Mouse (Mus musculus) G1E (cell line): ENCODE results near the gene Polh. TPM values are rescaled to one million over a fixed set of nuclear protein-coding genes. Genes with fewer than 3 reads are reported as not detected.

ENCODE experiments used
- ATAC-seq: 2 replicates; pipeline ENCODE4 v1.8.0; 2016; ENCODE audit warnings: mild to moderate bottlenecking; ENCODE audit not compliant: insufficient number of reproducible peaks, poor library complexity, low FRiP score, severe bottlenecking; ENCODE audit errors: extremely low read depth
- DNase-seq: peaks from one replicate; pipeline ENCODE4 v3.0.0; 2012; ENCODE audit warnings: low spot score
- H3K27me3 ChIP-seq: 2 replicates; pipeline ENCODE4 v1.6.1; 2012; ENCODE audit warnings: mild to moderate bottlenecking, low read length, inconsistent platforms; ENCODE audit not compliant: insufficient read depth
- H3K36me3 ChIP-seq: replicated peaks from 2 replicates; pipeline ENCODE3; 2012; ENCODE audit warnings: mild to moderate bottlenecking, inconsistent platforms
- H3K4me1 ChIP-seq: 2 replicates; pipeline ENCODE4 v1.6.1; 2012; ENCODE audit warnings: low read depth, low read length, inconsistent platforms, mixed read lengths; ENCODE audit not compliant: insufficient read depth
- H3K4me3 ChIP-seq: 2 replicates; pipeline ENCODE4 v1.5.1; 2012; ENCODE audit warnings: low read depth, mild to moderate bottlenecking, inconsistent platforms, low read length, moderate library complexity, mixed read lengths
- H3K9me3 ChIP-seq: replicated peaks from 2 replicates; pipeline ENCODE4 v1.6.1; 2012; ENCODE audit warnings: inconsistent platforms
- CTCF ChIP-seq: IDR thresholded peaks from 2 replicates; pipeline ENCODE4 v1.5.1; 2012; ENCODE audit warnings: low read depth, low read length, inconsistent platforms, mixed read lengths
- GATA1 ChIP-seq: IDR thresholded peaks from 2 replicates; pipeline ENCODE4 v1.6.1; 2012; ENCODE audit warnings: borderline replicate concordance, low read length, inconsistent platforms, mixed read lengths
- GATA2 ChIP-seq: IDR thresholded peaks from 2 replicates; pipeline ENCODE4 v1.6.1; 2012; ENCODE audit warnings: low read depth, low read length, inconsistent platforms, borderline replicate concordance
- POLR2AphosphoS5 ChIP-seq: IDR thresholded peaks from 2 replicates; pipeline ENCODE4 v1.6.1; 2012; ENCODE audit warnings: low read depth, low read length, inconsistent platforms; ENCODE audit not compliant: insufficient replicate concordance
- TAL1 ChIP-seq: conservative IDR thresholded peaks from 2 replicates; pipeline ENCODE4 v1.6.1; 2012; ENCODE audit warnings: low read depth, low read length, inconsistent platforms, mixed read lengths
- polyA plus RNA-seq: library from polyadenylated mRNA; stranded (reverse); fragments of >175 nt; gene quantifications from 2 replicates; pipeline ENCODE4 v1.2.3, GENCODE M21; 2012
- total RNA-seq, 2 experiments: library from RNA; stranded (forward) in 1 of 2; stranded (reverse) in 1 of 2; fragments of 200-1000 nt in 1 of 2; fragments of >200 nt in 1 of 2; fragmentation: Nextera tagmentation in 1 of 2; gene quantifications; 2 replicates each; pipeline ENCODE4 v1.2.3; 2014 to 2017

Polh gene
- total and polyA plus RNA-seq, 3 experiments = 2.8 to 34.6 (median 25.7) TPM

- no peak for ATAC-seq
- no peak for DNase-seq
- no peak for TF ChIP-seq GATA1
- TF ChIP-seq GATA2 = no peak
- TF ChIP-seq TAL1 = no peak
- no peak for TF ChIP-seq CTCF
- no peak for TF ChIP-seq POLR2AphosphoS5
- H3K4me3 ChIP-seq = no peak overlapping the region
- no peaks in the 10 kb centered on the region for H3K4me1 ChIP-seq
- peaks cover 93% of the 10 kb centered on the region for H3K36me3 ChIP-seq
- H3K9me3 ChIP-seq = no peaks in the 10 kb centered on the region
- H3K27me3 ChIP-seq = no peaks in the 10 kb centered on the region
Observed at GRCm38 (mm10) chr17:46227576-46227975, 25.1 kb upstream of the Polh start.

- H3K9me3 ChIP-seq = no peaks in the 10 kb centered on the region
- TF ChIP-seq GATA1 (no peak), TAL1 (no peak), CTCF (no peak)
- ATAC-seq = no peak
- H3K4me1 ChIP-seq = no peaks in the 10 kb centered on the region; the same call in 1 of the 2 replicates
- no peak for DNase-seq
- H3K27me3 ChIP-seq = no peaks in the 10 kb centered on the region
- peaks cover 100% of the 10 kb centered on the region for H3K36me3 ChIP-seq
- H3K4me3 ChIP-seq = no peak overlapping the region
Observed at GRCm38 (mm10) chr17:46221601-46222000, 19.2 kb upstream of the Polh start.

- DNase-seq (no peak), ATAC-seq (no peak)
- no peak for TF ChIP-seq GATA2
- no peak for TF ChIP-seq CTCF
- TF ChIP-seq TAL1 = no peak
- TF ChIP-seq POLR2AphosphoS5 = no peak
- TF ChIP-seq GATA1 = no peak
- H3K36me3 ChIP-seq = peaks cover 82% of the 10 kb centered on the region
- H3K4me3 ChIP-seq = no peak overlapping the region
- H3K27me3 ChIP-seq = no peaks in the 10 kb centered on the region
- no peaks in the 10 kb centered on the region for H3K9me3 ChIP-seq
- H3K4me1 ChIP-seq = peaks cover 13% of the 10 kb centered on the region
Observed at GRCm38 (mm10) chr17:46210550-46210949, 8.1 kb upstream of the Polh start.

- TF ChIP-seq TAL1 (no peak), CTCF (no peak), POLR2AphosphoS5 (no peak), GATA1 (no peak), GATA2 (no peak)
- no peak for ATAC-seq
- H3K4me3 ChIP-seq = no peak overlapping the region
- no peak for DNase-seq
- no peaks in the 10 kb centered on the region for H3K27me3 ChIP-seq
- H3K9me3 ChIP-seq = no peaks in the 10 kb centered on the region
- H3K36me3 ChIP-seq = peaks cover 64% of the 10 kb centered on the region
- peaks cover 28% of the 10 kb centered on the region for H3K4me1 ChIP-seq
Observed at GRCm38 (mm10) chr17:46206676-46207075, 4.2 kb upstream of the Polh start.

GRCm38 (mm10) chr17:46203078-46203477 lies 633 bp upstream of the Polh start:
- Histone ChIP-seq H3K4me1 (peaks cover 50% of the 10 kb centered on the region), H3K9me3 (no peaks in the 10 kb centered on the region), H3K27me3 (no peaks in the 10 kb centered on the region), H3K4me3 (peak overlapping the region; percentile 97), H3K36me3 (peaks cover 59% of the 10 kb centered on the region)
- ATAC-seq (no peak; the same call in 1 of the 2 replicates), DNase-seq (peak; percentile 27)
- no peak for TF ChIP-seq CTCF
- TF ChIP-seq GATA2 = no peak
- TF ChIP-seq TAL1 = no peak
- TF ChIP-seq GATA1 = no peak
- TF ChIP-seq POLR2AphosphoS5 = no peak

- H3K36me3 ChIP-seq = peaks cover 59% of the 10 kb centered on the region
- ATAC-seq (no peak), DNase-seq (peak; percentile 40)
- peak overlapping the region; percentile 97 for H3K4me3 ChIP-seq
- H3K4me1 ChIP-seq = peaks cover 44% of the 10 kb centered on the region
- no peak for TF ChIP-seq POLR2AphosphoS5
- TF ChIP-seq CTCF = no peak
- no peak for TF ChIP-seq TAL1
- no peak for TF ChIP-seq GATA2
- TF ChIP-seq GATA1 = no peak
- no peaks in the 10 kb centered on the region for H3K9me3 ChIP-seq
- H3K27me3 ChIP-seq = no peaks in the 10 kb centered on the region
Observed at GRCm38 (mm10) chr17:46201151-46201550, 1.3 kb downstream of the Polh start.

- TF ChIP-seq CTCF = no peak
- TF ChIP-seq GATA1 = no peak
- TF ChIP-seq POLR2AphosphoS5 = no peak
- no peak for TF ChIP-seq GATA2
- TF ChIP-seq TAL1 = no peak
- H3K4me3 ChIP-seq = no peak overlapping the region
- H3K27me3 ChIP-seq = no peaks in the 10 kb centered on the region
- no peaks in the 10 kb centered on the region for H3K9me3 ChIP-seq
- ATAC-seq = no peak
- peaks cover 5% of the 10 kb centered on the region for H3K4me1 ChIP-seq
- H3K36me3 ChIP-seq = peaks cover 94% of the 10 kb centered on the region
- DNase-seq = no peak
Observed at GRCm38 (mm10) chr17:46188829-46189228, 13.6 kb downstream of the Polh start.
